Mouse (Mus musculus): ENCODE data around the gene Pgbd5.

The Pgbd5 gene

DNA sequence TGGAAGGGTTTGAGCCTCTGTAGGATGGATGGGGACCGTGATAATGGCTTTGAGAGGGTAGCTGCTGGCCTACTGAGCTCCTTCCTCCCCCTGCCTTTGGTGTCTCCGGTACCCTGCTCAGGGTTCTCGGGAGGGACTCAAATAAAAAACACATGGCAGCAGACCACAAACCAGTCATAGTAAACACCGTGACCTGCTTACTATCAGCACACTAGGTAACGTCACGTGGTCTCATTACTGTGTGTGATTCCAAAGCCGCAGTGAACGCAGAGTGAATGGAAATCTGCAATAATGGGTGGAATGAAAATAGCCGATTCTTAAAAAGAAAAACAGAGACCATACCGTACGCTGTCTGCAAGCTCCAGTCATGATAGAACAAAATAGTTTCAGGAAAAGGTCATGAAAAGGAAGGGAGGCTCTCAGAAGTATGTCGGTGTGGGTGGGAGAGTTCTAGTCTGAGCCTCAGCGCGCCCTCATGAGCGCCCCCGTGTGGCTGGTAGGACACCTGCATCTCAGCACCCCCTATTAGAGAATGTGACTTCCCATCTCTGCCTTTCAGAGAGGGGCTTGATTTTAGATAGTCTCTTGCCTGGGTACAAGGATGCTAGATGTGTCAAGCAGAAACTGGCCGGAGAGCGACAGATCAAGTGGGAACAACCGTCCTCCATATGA, 92.5 kb downstream of the Pgbd5 start:
- DNase-seq (ENCODE audit: low spot score in 2 of 2): peak in 1 of 2 experiments; percentile 44

DNA sequence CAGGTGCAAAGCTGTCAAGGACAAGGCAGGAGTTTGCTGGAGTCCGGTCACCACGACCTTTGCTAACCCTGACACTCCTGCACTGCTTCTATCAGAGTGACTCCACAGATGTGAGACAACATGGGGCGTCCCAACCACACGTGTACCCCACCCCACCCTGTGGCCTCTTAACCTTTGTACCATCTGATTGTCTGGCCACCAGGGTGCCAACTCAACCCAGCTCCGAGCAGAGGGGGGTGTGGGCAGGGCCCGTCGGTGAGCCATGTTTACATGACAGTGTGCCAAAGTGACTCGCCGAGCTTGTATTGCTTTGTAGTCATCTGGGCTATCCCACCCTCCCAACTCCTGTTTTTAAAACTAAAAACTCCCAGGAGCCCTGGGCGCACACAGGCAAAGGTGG, 94.4 kb downstream of the Pgbd5 start:
- no peak for DNase-seq (ENCODE audit: low spot score in 2 of 2)

DNA sequence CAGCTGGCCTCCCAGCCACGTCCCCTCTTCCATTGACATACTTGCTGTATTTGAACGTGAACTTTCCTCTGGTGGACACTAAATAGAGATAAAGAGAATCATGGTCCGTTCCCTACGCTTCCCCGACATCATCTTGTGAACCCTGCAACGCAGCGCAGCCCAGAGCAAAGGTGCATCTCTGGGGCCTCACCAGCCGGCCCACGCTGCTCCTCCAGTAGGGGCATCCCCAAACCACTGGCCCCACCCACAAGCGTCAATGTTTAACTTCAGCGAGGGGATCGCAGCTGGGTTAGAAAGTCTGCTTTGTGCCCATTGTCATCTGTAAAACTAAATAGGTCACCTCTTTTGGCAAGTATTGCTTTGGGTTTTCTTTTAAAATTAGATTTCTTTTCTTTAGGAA, 95.5 kb downstream of the Pgbd5 start:
- no peak for DNase-seq (ENCODE audit: low spot score in 2 of 2)

DNA sequence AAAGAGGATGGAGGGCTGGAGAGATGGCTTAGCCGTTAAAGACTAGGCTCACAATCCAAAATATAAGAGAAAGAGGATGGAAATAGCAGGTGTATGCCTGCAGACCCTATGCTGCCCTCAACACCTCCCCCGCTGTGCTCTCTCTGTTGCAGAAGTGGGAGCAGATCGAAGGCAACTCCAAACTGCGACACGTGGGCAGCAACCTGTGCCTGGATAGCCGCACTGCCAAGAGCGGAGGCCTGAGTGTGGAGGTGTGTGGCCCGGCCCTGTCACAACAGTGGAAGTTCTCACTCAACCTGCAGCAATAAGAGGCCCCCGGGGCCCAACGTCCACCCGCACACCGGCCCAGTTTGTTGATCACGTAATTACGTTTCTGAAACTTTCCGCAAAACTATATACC, 96.3 kb downstream of the Pgbd5 start:
- DNase-seq (ENCODE audit: low spot score in 2 of 2): no peak

DNA sequence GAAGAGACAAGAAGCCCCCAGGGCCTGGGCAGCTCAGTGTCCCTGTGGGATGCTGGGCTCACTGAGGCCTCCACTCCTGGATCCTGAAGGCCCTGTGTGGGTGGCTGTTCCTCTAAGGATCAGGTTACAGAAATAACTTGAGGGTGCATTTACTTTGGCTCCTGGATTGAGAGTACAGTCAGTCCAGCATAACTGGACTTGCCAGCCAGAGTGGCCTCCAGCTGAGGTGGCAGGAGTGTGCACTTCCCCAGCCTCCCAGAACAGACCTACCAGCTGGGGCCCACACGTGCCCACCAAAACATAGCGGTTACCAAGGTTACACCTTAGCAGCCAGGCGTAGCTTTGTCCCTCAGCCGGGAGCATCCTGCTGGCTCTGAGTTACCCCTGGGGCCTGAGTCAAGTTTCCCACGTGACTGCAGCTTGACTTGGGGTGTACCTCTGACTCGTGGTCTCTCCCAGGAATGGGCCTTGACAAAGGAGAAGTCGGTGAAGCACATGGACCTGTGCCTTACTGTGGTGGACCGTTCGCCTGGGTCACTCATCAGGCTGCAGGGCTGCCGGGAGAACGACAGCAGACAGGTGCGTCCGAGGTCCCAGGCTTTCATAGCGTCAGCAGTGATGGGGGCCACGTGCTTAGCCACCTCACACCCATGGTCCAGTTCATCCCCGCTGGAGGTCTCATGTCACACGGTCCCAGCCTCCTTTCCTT, 98.9 kb downstream of the Pgbd5 start:
- no peak for DNase-seq (ENCODE audit: low spot score in 2 of 2)

DNA sequence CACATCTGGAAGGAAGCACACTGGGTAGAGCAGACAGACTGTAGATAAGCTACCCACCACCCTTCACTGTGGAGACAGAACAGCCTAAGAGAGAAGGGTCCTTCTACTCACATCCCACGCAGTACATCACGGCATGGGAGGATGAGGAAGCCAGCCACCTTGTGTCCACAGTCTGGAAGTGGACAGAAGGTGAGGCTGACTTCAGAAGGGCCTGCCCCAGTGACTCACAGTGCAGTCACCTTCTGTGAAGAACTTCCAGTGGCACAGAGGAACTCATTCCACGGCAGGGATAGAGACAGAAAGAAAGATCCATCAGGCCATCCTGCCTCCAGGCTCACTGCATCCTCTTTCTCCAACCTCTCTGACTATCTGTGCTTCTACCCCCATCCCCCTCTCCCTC, 99.7 kb downstream of the Pgbd5 start:
- no peak for DNase-seq (ENCODE audit: low spot score in 2 of 2)

DNA sequence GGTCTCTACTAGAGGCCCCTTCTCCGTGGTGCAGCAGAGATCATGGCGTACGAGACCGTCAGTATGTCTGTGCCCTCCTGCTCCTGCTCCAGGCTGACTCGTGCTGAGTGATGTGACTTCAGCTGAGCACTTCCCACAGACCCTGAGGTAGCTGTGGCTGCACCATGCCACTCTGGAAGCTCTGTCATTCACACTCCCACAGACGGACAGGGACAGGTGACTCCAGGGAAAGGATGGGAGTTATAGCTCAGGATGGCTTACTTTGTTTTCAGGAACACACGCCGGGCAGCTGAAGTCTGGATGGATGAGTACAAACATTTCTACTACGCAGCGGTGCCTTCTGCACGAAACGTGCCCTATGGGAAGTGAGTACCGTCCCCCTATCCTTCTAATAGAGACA, 103.2 kb downstream of the Pgbd5 start:
- no peak for DNase-seq (ENCODE audit: low spot score in 2 of 2)

DNA sequence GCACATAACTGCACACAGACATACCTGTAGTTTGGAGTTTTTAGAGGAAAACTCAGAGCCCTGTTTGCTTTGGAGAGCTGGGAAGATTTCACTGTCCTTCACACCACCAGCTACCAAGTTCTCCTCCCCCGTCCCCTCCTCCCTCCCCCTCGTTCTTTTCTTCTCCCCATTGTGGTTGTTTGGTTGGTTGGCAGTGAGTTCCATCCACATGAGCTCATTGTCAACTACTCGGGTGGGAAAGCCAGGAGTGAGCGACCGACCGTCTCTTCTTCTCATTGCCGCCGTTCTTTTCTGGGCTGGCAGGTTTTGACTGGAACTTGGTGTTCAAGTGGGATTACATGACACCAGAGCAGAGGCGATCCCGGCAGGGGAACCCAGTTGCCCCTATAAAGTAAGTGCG, 107.8 kb downstream of the Pgbd5 start:
- DNase-seq (ENCODE audit: low spot score in 2 of 2): no peak

DNA sequence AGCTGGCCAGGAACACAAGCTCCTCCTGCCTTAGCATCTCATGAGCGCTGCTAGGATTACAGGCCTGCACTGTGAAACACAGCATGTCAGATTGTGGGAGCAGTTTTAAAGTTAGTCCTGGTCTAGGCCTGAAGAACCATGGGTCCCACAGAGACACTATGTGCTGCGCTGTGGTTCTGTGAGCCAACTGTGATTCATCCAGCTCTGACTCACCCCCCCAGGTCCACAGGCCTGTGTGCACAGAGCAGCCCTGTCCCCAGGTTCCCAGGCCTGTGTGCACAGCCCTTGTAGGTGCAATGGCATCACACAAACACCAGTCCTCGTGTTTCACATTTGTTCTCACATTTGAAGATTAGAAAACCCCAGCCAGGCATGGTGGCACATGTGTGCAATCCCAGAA, 108.4 kb downstream of the Pgbd5 start:
- no peak for DNase-seq (ENCODE audit: low spot score in 2 of 2)

DNA sequence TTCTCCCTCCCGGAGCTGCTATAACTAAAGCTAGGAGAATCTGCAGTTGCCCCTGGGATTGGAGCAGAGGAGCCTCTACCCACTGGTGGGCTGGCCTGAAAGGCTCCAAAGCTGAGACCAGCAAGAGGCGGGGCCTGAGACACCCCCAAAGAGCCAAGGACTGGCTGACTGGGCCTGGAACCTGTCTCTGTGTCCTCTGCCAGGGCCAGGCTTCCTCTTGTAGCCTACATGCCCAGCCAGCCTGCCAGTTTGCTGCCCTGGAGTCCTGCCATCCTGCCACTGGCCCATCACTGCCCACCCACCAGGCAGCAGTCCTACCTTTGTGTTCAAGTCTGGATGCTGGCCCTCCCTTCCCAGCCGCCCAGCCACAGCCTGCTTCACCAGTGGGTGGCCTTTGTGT, 109.0 kb downstream of the Pgbd5 start:
- no peak for DNase-seq (ENCODE audit: low spot score in 2 of 2)

DNA sequence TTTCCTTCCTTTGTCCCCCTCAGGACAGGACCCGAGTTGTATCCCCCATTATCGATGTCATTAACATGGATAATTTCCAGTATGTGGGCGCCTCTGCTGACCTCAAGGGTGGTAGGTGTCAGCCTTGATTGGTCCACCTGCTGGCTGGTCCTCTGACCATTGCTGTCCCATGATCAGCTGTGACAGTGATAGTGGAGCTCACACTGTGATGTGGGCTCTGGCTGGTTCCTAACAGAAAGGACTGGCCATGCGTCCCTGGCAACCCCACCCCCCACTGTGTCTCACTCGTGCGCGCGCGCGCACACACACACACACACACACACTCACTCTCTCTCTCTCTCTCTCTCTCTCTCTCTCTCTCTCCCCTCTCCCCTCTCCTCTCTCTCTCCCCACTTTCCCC, 109.8 kb downstream of the Pgbd5 start:
- no peak for DNase-seq (ENCODE audit: low spot score in 2 of 2)

DNA sequence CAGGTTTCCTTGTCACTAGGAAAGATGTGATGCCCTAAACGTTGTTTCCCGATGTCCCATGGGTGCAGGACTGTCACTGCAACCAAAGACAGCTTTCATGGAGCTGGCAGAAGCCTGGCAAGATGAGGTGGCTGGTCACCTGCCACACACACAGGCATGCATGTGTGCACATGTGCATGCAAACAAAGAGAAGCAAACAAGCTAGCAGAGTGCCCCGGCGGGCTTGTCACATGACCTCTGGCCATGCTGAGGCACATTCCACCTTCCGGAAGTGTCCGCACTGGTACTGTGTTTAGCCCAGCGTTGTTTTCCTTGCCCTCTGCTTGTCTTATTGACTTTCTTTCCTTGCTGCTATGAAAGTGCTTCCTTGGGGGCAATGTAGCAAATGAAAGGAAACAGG, 111.2 kb downstream of the Pgbd5 start:
- no peak for DNase-seq (ENCODE audit: low spot score in 2 of 2)

DNA sequence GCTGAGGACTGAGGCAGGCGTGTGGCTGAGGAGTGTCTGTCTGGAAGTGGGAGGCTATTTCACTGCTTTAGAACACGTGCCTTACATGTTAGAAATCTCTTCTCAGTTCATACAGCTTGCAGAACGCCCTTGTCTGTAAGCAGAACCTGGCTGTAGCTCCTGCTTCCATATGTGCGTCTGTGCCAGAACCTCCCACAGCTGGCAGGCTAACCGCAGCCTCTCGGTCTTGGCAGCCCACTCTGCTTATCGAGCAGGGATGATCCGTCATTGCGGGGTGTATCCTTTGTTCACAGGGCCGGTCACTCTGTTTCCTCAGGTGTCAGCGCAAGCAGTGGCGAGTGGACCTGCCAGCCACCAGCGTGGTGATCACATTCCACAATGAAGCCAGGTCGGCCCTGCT, 116.1 kb downstream of the Pgbd5 start:
- DNase-seq (ENCODE audit: low spot score in 2 of 2): no peak

DNA sequence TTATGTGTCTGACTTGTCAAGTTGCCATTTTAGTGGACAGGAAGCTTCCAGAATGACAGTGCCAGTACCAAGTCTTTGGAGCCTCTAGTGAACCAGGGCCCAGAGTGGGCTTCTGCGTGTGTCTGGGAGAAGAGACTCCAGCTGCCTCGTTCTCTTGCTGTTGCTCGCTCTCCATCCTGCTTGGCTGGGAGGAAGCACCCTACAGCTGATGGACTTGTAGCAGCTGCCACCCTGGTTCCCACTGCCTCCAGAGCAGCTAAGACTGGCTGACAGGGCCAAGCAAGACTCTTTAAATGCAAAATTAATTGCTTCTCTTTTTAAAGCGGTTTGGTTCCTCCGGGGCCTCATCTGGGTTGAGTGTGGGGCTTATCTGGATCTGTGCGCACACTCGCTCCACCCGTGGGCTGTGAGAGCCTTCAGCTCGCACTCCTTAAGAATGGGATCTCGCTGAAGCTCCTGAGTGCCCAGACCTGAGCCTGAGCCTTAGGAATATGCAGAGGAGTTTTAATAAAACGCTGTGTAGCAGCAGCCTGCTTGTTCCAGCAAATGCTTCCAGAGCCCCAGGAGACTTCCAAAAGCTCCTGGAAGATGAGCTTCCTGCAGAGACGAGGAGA, 118.1 kb downstream of the Pgbd5 start:
- DNase-seq (ENCODE audit: low spot score in 2 of 2): no peak

DNA sequence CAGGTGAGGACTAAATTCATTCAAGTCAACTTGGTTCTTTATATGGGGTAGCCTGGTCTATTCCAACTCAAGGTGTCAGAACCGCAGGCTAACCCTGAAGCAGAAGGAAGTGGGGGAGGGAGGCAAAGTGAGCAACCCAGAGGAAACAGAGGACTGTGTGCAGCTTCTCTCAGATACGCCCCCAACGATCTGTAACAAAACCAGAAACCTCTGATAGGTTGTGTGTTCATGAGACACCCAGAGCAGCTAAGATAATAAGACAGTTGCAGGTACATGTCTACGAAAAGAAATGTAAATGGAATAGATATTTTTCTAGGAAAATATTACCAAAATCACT, 120.2 kb downstream of the Pgbd5 start:
- no peak for DNase-seq (ENCODE audit: low spot score in 2 of 2)

All from spleen, postnatal 14 days (tissue).